Mouse (Mus musculus) liver, embryonic 15.5 days (tissue): ENCODE results near the gene Tulp1. TPM values are rescaled to one million over a fixed set of nuclear protein-coding genes. Genes with fewer than 3 reads are reported as not detected.
"Not testable (repeated sequence)": the region's sequence is repeated elsewhere in the genome, so short reads cannot be mapped to it uniquely, and the experiment has no call there.

Experiments
- ATAC-seq: fragments of 200-750 bp; cut with Nextera tagmentation; 2 replicates; pipeline ENCODE4 v1.8.0; 2017; ENCODE audit warnings: moderate number of reproducible peaks, mild to moderate bottlenecking, moderate library complexity; ENCODE audit not compliant: insufficient read depth
- H3K27ac ChIP-seq: fragments of 300-500 bp; sonication (generic); replicated peaks from 2 replicates; pipeline ENCODE4 v1.5.1; 2015; ENCODE audit warnings: mild to moderate bottlenecking, inconsistent platforms
- H3K27me3 ChIP-seq: fragments of 300-500 bp; sonication (generic); 2 replicates; pipeline ENCODE4 v1.6.1; 2015; ENCODE audit warnings: mild to moderate bottlenecking, inconsistent platforms
- H3K36me3 ChIP-seq: fragments of 300-500 bp; sonication (generic); replicated peaks from 2 replicates; pipeline ENCODE4 v1.6.1; 2015; ENCODE audit warnings: moderate library complexity, mild to moderate bottlenecking, inconsistent platforms
- H3K4me1 ChIP-seq: fragments of 300-500 bp; sonication (generic); replicated peaks from 2 replicates; pipeline ENCODE4 v1.6.1; 2015; ENCODE audit warnings: inconsistent platforms
- H3K4me2 ChIP-seq: fragments of 300-500 bp; sonication (generic); 2 replicates; pipeline ENCODE4 v1.6.1; 2015; ENCODE audit warnings: moderate library complexity, mild to moderate bottlenecking, inconsistent platforms
- H3K4me3 ChIP-seq: fragments of 300-500 bp; sonication (generic); replicated peaks from 2 replicates; pipeline ENCODE4 v1.5.1; 2015; ENCODE audit warnings: mild to moderate bottlenecking, inconsistent platforms
- H3K9ac ChIP-seq: fragments of 300-500 bp; sonication (generic); 2 replicates; pipeline ENCODE4 v1.6.1; 2015; ENCODE audit warnings: moderate library complexity, mild to moderate bottlenecking, inconsistent platforms
- H3K9me3 ChIP-seq: fragments of 300-500 bp; sonication (generic); replicated peaks from 2 replicates; pipeline ENCODE4 v1.6.1; 2016; ENCODE audit warnings: inconsistent platforms
- WGBS: fragments of 180-500 bp; shearing (Covaris S2); methylation state at CpG from one replicate; pipeline ENCODE4 v1.1.7; 2015; ENCODE audit warnings: mixed read lengths; ENCODE audit not compliant: insufficient replicate concordance; 5-methylcytosine and 5-hydroxymethylcytosine counted together
- polyA plus RNA-seq: library from polyadenylated mRNA; unstranded; fragments of >200 nt; fragmentation: Nextera tagmentation; extraction: Ambion mirVana; gene quantifications from 2 replicates; pipeline ENCODE4 v1.2.1, GENCODE M21; 2015

Gene Tulp1
- polyA plus RNA-seq, result 0.10 and 0.14 TPM in 2 replicates

DNA sequence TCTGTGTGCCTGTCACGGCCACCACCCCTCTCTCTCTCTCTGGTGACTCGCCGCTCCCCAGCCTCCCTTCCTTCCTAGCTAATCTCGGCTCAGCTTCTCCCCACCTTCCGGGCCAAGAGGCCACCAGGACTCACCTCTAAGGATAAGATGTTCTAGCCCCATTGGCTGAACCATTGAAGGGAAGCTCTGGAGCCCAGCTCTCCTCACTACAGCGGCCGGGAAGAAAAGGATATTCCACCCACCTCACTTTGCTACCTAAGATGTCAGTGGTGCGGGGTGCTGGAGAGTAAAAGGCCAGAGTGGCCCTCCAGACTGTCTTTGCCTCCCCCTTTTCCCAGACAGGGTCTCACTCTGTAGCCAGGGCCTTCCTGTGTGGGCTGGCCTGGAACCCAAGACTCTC lies at the start of gene Tulp1:
Tulp1 (minus strand) TSS at position 101 of the 400 bp plus-strand sequence.
- no peak for ATAC-seq
- H3K4me2 ChIP-seq, result no peak within 1 kb of the TSS

DNA sequence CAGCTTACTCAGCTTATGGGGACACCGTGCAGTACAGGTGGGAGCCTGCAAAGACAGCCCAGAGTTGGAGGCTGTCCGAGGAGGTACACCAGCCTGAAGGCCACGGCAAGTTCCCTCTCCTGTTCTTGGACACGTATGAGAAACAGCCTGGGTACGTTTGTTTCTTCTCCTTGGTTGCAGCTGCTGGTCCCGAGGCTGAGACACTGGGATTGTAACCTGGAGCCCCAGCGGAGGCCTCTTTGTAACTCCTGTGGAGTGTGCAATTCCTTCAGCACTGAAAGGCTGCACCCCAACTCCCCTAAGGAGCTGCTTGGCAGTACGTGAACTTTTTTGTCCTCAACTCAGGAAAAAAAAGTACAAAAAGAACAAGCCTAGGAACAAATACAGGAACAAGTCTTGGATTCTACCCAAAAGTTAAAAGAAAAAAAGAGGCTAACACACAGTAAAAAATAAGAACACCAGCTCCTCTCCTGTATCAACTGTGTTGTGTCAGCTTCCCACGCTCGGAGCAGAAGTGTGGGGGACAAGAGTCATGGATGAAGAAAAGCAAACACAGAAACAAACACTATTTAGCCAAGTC lies 46.4 kb upstream of the Tulp1 start:
- Histone ChIP-seq H3K9ac (no peak overlapping the region), H3K27me3 (no peaks in the 10 kb centered on the region), H3K27ac (no peak overlapping the region), H3K36me3 (peaks cover 31% of the 10 kb centered on the region), H3K4me2 (no peak overlapping the region), H3K9me3 (no peaks in the 10 kb centered on the region), H3K4me3 (no peak overlapping the region), H3K4me1 (peaks cover 19% of the 10 kb centered on the region)
- ATAC-seq, result no peak
- WGBS, result 71% methylated on average over 10 of the region's 10 CpGs

More for the DNA sequence above, at the start of gene Tulp1:
- Histone ChIP-seq H3K4me3 (no peak within 1 kb of the TSS), H3K27me3 (peaks cover 77% of the 10 kb centered on the region), H3K27ac (no peak within 1 kb of the TSS), H3K4me1 (peaks cover 13% of the 10 kb centered on the region; the same call in 1 of the 2 replicates), H3K9ac (no peak within 1 kb of the TSS), H3K9me3 (no peaks in the 10 kb centered on the region), H3K36me3 (no peaks in the 10 kb centered on the region)
- 20% methylated on average over 8 of the region's 8 CpGs for WGBS

- ATAC-seq, result no peak
- Histone ChIP-seq H3K36me3 (peaks cover 37% of the 10 kb centered on the region), H3K27me3 (no peaks in the 10 kb centered on the region), H3K27ac (no peak overlapping the region), H3K4me1 (peaks cover 19% of the 10 kb centered on the region), H3K4me3 (no peak overlapping the region), H3K9me3 (no peaks in the 10 kb centered on the region), H3K9ac (no peak overlapping the region), H3K4me2 (no peak overlapping the region)
- WGBS, result 78% methylated on average over 4 of the region's 4 CpGs
Measured at GRCm38 (mm10) chr17:28410731-28411130, 45.7 kb upstream of the Tulp1 start.

GRCm38 (mm10) chr17:28408251-28408918 lies 43.4 kb upstream of the Tulp1 start:
- no peak overlapping the region for H3K27ac ChIP-seq
- no peak overlapping the region for H3K4me2 ChIP-seq
- H3K9ac ChIP-seq, result no peak overlapping the region
- no peaks in the 10 kb centered on the region for H3K27me3 ChIP-seq
- H3K36me3 ChIP-seq, result peaks cover 43% of the 10 kb centered on the region
- 60% methylated on average over 5 of the region's 5 CpGs for WGBS
- no peak for ATAC-seq
- H3K4me3 ChIP-seq, result no peak overlapping the region
- no peaks in the 10 kb centered on the region for H3K9me3 ChIP-seq
- peaks cover 19% of the 10 kb centered on the region for H3K4me1 ChIP-seq

GRCm38 (mm10) chr17:28407418-28408250 lies 42.6 kb upstream of the Tulp1 start:
- no peaks in the 10 kb centered on the region for H3K27me3 ChIP-seq
- no peak overlapping the region for H3K9ac ChIP-seq
- H3K36me3 ChIP-seq, result peaks cover 44% of the 10 kb centered on the region
- peaks cover 19% of the 10 kb centered on the region for H3K4me1 ChIP-seq
- H3K27ac ChIP-seq, result peak overlapping the region; percentile 49
- no peak overlapping the region for H3K4me2 ChIP-seq
- 18% methylated on average over 15 of the region's 15 CpGs for WGBS
- peak; percentile 68 for ATAC-seq
- no peaks in the 10 kb centered on the region for H3K9me3 ChIP-seq
- no peak overlapping the region for H3K4me3 ChIP-seq

DNA sequence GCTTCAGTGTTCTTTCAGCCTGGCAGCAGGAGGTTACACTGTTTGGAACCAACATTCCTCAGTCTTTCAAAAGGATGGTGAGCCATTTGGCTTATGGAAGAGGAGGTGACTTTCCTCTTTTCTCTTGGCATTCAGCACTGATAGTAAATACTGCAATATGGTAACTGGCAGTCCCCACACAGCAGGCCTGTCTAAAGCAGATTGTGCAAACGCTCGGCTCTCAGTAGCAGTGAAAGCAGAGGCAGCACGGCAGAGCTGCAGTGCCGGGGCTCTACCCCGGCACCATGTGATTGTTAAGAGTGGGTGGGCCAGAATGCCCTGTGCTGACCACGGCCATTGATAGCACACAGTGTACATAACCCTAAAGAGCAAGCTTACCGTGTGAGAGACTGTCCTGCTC lies 41.4 kb upstream of the Tulp1 start:
- Histone ChIP-seq H3K27ac (no peak overlapping the region), H3K36me3 (peaks cover 45% of the 10 kb centered on the region), H3K9me3 (no peaks in the 10 kb centered on the region), H3K4me2 (no peak overlapping the region), H3K27me3 (no peaks in the 10 kb centered on the region), H3K4me3 (no peak overlapping the region), H3K9ac (no peak overlapping the region), H3K4me1 (peaks cover 16% of the 10 kb centered on the region)
- WGBS, result 80% methylated on average over 7 of the region's 7 CpGs
- no peak for ATAC-seq

DNA sequence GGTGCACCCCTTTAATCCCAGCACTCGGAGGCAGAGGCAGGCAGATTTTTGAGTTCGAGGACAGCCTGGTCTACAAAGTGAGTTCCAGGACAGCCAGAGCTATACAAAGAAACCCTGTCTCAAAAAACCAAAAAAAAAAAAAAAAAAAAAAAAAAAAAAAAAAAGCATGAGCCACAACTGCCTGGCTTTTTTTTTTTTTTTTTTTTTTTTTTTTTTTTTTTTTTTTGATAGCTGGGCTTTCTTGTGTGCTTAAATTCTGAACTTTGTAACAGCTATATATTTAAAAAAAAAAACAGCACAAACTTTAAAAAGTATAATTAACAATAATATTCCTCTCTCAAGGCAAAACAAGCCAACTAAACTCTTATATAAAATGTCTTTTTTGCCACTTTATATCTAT lies 39.7 kb upstream of the Tulp1 start:
- H3K9ac ChIP-seq, result not testable (repeated sequence)
- WGBS, result 67% methylated on average over 2 of the region's 2 CpGs

GRCm38 (mm10) chr17:28404301-28404700 lies 39.3 kb upstream of the Tulp1 start:
- H3K4me3 ChIP-seq, result no peak overlapping the region
- H3K9me3 ChIP-seq, result no peaks in the 10 kb centered on the region
- H3K27me3 ChIP-seq, result no peaks in the 10 kb centered on the region
- no peak for ATAC-seq
- peaks cover 50% of the 10 kb centered on the region for H3K36me3 ChIP-seq
- no peak overlapping the region for H3K9ac ChIP-seq
- H3K4me1 ChIP-seq, result peaks cover 16% of the 10 kb centered on the region
- WGBS, result 85% methylated on average over 11 of the region's 11 CpGs
- H3K4me2 ChIP-seq, result no peak overlapping the region
- H3K27ac ChIP-seq, result no peak overlapping the region

More for the DNA sequence above, 39.7 kb upstream of the Tulp1 start:
- Histone ChIP-seq H3K36me3 (peaks cover 45% of the 10 kb centered on the region), H3K4me1 (peaks cover 16% of the 10 kb centered on the region)
- H3K4me3 ChIP-seq, H3K27ac ChIP-seq, H3K4me2 ChIP-seq, H3K9me3 ChIP-seq, ATAC-seq, H3K27me3 ChIP-seq: not testable (repeated sequence)

GRCm38 (mm10) chr17:28394994-28395393 lies 30.0 kb upstream of the Tulp1 start:
- Histone ChIP-seq H3K27ac (no peak overlapping the region), H3K27me3 (0 out of 2 replicates have a peak, but pooled peaks cover 3% of the 10 kb centered on the region), H3K4me1 (0 out of 2 replicates have a peak, but pooled peaks cover 3% of the 10 kb centered on the region), H3K4me3 (no peak overlapping the region), H3K36me3 (peaks cover 22% of the 10 kb centered on the region), H3K9me3 (no peaks in the 10 kb centered on the region), H3K4me2 (no peak overlapping the region), H3K9ac (no peak overlapping the region)
- 53% methylated on average over 7 of the region's 7 CpGs for WGBS
- ATAC-seq, result no peak

DNA sequence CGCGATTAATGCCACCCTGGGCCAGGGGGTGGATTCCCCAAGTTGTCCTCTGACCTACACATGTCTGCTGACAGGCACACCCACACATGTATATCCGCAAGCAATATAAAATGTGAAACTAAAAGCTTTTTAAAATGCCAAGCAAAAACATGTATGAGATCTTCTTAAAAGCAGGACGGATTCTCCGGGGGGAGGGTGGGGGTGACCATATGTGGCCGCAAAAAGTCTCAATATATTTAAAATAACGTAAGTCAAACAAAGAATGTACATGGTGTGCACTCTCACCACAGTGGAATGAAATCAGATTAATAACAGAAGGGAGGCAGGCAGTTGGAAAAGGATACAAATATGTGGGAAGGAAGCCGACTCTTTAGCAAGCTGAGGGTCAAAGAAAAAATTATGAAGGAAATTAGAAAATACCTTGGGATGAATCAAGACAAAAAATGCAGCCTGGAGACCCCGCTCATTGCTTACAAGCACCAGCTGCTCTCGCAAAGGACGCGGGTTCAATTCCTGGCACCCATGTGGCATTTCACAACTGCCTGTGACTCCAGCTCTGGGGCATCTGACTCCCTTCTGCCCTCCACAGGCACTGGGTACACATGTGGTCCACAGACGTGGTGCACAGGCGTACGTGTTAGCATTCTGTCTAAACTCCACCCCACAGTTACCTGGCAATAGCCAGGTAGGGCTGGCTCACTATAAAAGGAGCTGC lies 29.2 kb upstream of the Tulp1 start:
- H3K9me3 ChIP-seq, result no peaks in the 10 kb centered on the region
- no peak overlapping the region for H3K27ac ChIP-seq
- H3K4me1 ChIP-seq, result 0 out of 2 replicates have a peak, but pooled peaks cover 3% of the 10 kb centered on the region
- no peak for ATAC-seq
- no peak overlapping the region for H3K4me2 ChIP-seq
- H3K4me3 ChIP-seq, result no peak overlapping the region
- H3K9ac ChIP-seq, result no peak overlapping the region
- peaks cover 15% of the 10 kb centered on the region for H3K36me3 ChIP-seq
- 79% methylated on average over 15 of the region's 15 CpGs for WGBS
- peaks cover 8% of the 10 kb centered on the region; the same call in 1 of the 2 replicates for H3K27me3 ChIP-seq
